Mouse (Mus musculus): ENCODE results near the gene Ttc22. TPM values are rescaled to one million over a fixed set of nuclear protein-coding genes. Genes with fewer than 3 reads are reported as not detected.

The Ttc22 gene
- polyA plus RNA-seq, 1 experiment, result not detected

DNA sequence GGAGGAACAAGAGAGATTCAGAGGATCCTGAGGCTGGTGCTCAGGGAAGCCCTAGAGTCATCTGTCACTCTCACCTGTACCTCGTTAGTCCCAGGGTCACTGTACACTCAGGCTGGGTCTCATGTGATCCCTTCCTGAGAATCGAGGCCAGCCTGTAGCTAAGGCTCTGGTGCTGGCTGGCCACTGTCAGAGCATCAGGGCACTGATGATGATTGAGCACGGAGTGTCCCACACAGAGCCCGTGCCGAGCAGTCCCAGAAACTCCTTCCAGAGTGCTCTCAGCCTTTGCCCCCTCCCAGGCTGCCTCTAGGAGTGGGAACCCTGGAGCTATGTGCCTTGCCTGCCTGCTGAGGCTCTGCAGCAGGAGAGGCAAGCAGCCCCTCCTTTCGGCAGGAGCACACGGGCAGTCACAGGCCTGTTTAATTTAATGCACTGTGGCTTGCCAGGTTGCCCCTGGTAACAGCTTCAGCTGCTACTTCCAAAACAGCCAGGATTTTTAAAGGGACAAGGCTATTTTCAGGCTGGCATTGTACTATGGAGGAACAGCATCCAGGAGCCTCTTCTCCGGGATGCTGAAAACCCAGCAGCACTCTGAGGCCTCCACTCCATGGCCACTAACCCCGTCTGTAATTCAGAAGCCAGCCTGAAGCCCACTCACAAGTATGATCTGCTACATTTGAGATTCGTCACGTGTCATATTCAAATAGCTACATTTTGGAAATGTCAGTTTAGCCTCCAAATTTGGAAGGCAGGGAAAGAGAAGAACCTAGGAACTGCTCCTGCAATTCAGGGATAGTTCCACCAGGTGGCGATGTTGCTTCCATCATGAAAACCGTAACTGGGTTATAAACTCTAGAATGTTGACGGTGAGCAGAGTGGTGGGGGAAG is 8.3 kb downstream of the Ttc22 start:
- no peak for TF ChIP-seq GATA1 (IDR thresholded peaks at IDR 0.05; ENCODE audit: low read length)

GRCm38 (mm10) chr4:106632313-106632712 is 10.1 kb downstream of the Ttc22 start:
- TF ChIP-seq GATA1 (IDR thresholded peaks at IDR 0.05; ENCODE audit: low read length), result no peak

- TF ChIP-seq GATA1 (IDR thresholded peaks at IDR 0.05; ENCODE audit: low read length), result no peak
Measured at GRCm38 (mm10) chr4:106633281-106634085, 11.3 kb downstream of the Ttc22 start.

- no peak for TF ChIP-seq GATA1 (IDR thresholded peaks at IDR 0.05; ENCODE audit: low read length)
Measured at GRCm38 (mm10) chr4:106634086-106634479, 11.9 kb downstream of the Ttc22 start.

DNA sequence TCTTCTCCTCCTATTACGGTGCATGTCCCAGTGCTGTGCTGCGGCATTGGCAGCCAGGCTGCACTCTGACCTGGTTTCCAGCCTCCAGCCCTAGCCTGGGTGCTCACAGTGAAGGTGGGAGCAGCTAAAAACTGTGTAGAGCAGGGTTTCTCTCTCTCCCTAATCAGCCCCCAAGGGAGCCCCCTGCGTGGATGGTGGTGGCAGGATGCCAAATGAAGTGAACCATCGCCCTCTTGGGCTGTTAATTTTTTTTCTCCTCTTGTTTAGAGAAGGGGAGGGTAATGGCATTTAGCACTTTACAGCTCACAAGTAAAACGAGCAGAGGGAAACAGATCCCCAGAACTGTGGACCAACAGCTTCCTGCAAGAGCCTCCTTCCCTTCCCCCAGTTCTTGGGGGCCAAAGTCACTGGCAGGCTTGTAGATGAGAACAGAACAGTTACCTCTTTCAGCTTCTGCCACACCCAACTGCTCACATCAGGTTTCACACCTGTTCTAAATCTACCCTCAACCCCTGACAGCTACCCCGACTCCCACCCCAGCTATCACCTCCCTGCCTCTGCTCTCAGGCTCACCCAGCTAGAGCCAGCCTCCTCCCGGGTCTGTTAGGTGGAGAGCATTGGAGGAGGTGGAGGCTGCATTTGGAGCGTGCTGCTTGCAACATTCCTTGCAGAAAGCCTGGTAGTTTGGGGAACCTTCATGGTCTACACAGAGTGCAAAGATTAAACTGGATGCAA is 21.4 kb downstream of the Ttc22 start:
- no peak for TF ChIP-seq GATA1 (IDR thresholded peaks at IDR 0.05; ENCODE audit: low read length)

- TF ChIP-seq GATA1 (IDR thresholded peaks at IDR 0.05; ENCODE audit: low read length), result no peak
Measured at GRCm38 (mm10) chr4:106644218-106644610, 22.0 kb downstream of the Ttc22 start.

DNA sequence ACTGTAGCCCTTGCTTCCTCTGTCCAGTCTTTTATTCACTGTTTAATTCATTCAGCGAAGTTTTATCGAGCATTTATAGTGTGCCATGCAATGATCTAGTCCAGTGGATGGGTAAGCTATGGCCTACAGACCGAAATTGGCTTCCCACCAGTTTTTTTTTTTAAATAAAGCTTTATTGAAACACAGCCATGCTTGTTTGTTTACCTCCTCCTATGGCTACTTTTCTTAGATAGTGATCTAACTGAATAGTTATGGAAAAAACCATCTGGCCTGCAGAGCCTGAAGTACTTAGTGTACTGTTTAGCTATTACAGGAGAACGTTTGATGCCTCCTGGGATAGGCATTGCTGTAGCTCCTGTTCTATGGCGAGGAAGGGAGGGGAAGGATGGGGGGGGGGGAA is 23.6 kb downstream of the Ttc22 start:
- no peak for TF ChIP-seq GATA1 (IDR thresholded peaks at IDR 0.05; ENCODE audit: low read length)

- TF ChIP-seq GATA1 (IDR thresholded peaks at IDR 0.05; ENCODE audit: low read length), result no peak
Measured at GRCm38 (mm10) chr4:106647137-106647536, 24.9 kb downstream of the Ttc22 start.

DNA sequence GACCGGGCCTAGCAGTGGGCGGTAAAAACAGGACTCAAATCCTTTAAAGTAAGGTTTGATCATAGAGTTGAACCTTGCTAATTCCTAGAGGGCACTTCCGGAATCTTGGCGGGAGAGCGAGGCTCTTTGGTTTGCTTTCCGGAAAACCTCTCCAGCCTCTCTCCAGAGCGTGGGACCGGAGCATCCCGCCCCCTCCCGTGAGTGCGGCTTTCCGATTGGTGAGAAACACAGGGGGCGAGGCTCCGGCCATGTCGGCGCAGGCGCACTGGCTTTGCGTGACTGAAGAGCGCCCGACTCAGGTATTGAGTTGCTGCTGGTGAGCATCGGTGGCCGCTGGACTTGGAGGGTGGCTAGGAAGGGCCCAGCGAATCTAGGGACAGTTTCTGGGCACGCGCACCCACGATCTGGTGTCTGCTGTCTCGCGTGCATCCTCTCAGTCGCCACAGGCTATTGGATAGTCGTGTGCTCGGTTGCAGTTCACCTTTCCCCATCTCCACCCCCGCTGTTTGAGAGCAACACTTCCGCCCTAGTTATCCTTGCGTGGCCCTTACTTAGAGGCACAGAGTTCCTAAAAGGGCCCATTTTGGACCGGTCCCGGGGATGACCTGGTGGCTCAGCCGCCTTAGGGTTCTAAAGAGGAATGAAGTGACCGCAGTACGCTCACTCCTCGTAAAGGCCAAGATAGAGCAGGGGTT is 28.7 kb downstream of the Ttc22 start, which contains the start of gene Pars2:
Gene Pars2 (plus strand): TSS at position 237 of the 695 bp plus-strand sequence.
- no peak for TF ChIP-seq GATA1 (IDR thresholded peaks at IDR 0.05; ENCODE audit: low read length)

DNA sequence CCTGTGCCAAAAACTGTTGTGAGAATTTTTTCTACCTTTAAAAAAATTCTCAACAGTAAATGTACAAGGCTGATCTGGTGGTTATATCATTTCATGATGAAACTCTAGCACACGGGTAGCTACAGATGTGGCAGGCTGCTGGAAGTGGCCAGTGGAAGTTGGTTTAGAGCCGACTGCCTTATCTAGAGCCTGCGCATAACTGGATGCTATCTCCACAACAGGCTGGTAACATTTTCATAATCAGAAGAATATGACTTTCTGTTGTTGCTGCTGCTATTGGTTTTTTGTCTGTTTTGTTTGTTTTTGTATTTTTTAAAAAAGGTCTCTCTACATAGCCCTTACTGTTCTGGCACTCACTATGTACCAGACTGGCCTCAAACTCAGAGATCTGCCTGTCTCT is 30.3 kb downstream of the Ttc22 start:
- TF ChIP-seq GATA1 (IDR thresholded peaks at IDR 0.05; ENCODE audit: low read length), result no peak

GRCm38 (mm10) chr4:106653051-106653450 is 30.8 kb downstream of the Ttc22 start:
- TF ChIP-seq GATA1 (IDR thresholded peaks at IDR 0.05; ENCODE audit: low read length), result no peak

- TF ChIP-seq GATA1 (IDR thresholded peaks at IDR 0.05; ENCODE audit: low read length), result no peak
Measured at GRCm38 (mm10) chr4:106655681-106656080, 33.4 kb downstream of the Ttc22 start.

DNA sequence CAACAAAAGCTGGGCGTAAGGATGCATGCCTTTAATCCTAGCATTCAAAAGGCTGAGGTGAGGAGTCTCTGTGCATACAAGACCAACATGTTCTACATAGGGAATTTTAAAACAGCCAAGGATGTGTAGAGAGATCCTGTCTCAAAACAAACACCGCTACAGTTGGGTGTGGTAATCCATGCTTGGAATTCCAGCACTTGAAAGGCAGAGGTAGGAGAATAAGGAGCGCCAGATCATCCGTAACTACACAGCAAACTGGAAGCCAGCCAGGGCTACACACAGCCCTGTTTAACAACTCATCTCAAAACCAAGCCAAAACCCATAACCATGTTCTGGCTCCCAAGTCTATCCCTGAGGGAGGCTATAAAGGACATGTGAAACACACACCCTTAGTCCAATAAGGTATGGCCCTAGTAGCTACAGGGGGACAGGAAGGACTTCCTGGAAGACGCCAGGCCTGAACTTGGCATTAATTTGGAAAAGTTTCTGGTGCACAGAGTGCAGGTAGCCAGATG is 41.8 kb downstream of the Ttc22 start:
- no peak for TF ChIP-seq GATA1 (IDR thresholded peaks at IDR 0.05; ENCODE audit: low read length)

DNA sequence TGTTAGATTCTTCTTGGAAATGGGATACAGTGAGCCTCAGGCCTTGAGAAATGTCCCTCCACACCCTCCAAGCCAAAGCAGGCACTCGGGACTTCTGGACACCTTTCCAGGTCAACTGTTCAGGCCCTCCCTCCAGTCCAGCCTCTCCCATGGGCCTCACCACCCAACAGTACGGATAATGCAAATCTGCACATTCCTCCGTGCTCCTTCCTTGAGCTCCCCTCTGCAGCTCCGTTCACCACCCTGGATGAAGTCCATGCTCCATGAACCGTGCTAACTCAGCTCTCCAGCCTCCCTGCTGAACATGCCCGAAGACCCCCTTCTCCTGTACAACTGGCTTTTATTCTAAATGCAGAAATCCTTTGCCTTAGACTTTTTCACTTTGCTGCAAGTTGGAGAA is 42.5 kb downstream of the Ttc22 start:
- no peak for TF ChIP-seq GATA1 (IDR thresholded peaks at IDR 0.05; ENCODE audit: low read length)

DNA sequence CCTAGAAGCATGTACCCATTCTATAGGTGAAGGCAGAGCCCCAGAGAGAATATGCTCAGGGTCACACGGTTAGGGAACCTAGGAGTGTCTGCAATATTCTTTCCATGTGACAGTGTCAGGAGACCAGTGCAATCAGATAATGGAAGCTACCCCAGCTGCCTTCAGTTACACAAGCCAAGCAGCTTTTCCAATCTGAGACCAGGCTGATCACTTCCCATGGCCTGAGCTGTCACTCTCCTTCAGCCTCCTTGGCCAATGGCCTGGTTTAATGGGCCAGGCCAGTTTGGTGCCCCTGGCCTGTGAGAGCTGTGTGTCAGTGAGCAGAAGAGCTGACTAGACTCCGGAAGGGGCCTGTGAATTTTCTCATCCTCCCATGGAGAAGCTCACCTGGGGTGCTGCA is 43.0 kb downstream of the Ttc22 start:
- no peak for TF ChIP-seq GATA1 (IDR thresholded peaks at IDR 0.05; ENCODE audit: low read length)

Measured in G1E-ER4 (cell line).